Mouse (Mus musculus) liver, adult 2 months (tissue): ENCODE results near the gene Zfp697.

ENCODE experiments used
- CTCF ChIP-seq: fragments of 200-500 bp; IDR thresholded peaks from 2 replicates; pipeline ENCODE4 v1.5.1; 2011; ENCODE audit warnings: low read depth, low read length, control low read depth
- POLR2A ChIP-seq: fragments of 200-500 bp; IDR thresholded peaks from 2 replicates; pipeline ENCODE4 v1.6.1; 2011; ENCODE audit warnings: low read length, control low read depth; ENCODE audit not compliant: insufficient read depth; ENCODE audit errors: extremely low read depth

- TF ChIP-seq CTCF = no peak
- TF ChIP-seq POLR2A = no peak
These were observed 7.3 kb upstream of the Zfp697 start for GRCm38 (mm10) chr3:98374980-98375379.
